Mouse (Mus musculus) intestine, embryonic 14.5 days (tissue): Measurements from ENCODE around the gene Jtb. TPM values are rescaled to one million over a fixed set of nuclear protein-coding genes. Genes with fewer than 3 reads are reported as not detected.

ENCODE experiments used
- ATAC-seq: fragments of 200-750 bp; cut with Nextera tagmentation; replicated peaks from 2 replicates; pipeline ENCODE4 v1.8.0; 2017; ENCODE audit warnings: low read depth, moderate number of reproducible peaks, moderate TSS enrichment, moderate library complexity; ENCODE audit not compliant: low FRiP score, low TSS enrichment
- DNase-seq: peaks from one replicate; pipeline ENCODE4 v3.0.0-alpha.2; 2018; ENCODE audit warnings: low spot score
- H3K27ac ChIP-seq: fragments of 300-500 bp; sonication (generic); 2 replicates; pipeline ENCODE4 v1.5.1; 2014; ENCODE audit warnings: low read depth, mild to moderate bottlenecking, control low read depth
- H3K27me3 ChIP-seq: fragments of 300-500 bp; sonication (generic); replicated peaks from 2 replicates; pipeline ENCODE4 v1.6.1; 2014; ENCODE audit warnings: low read length, control low read depth; ENCODE audit not compliant: control insufficient read depth, insufficient read depth
- H3K36me3 ChIP-seq: fragments of 300-500 bp; sonication (generic); 2 replicates; pipeline ENCODE4 v1.6.1; 2014; ENCODE audit warnings: low read length, control low read depth; ENCODE audit not compliant: control insufficient read depth, insufficient read depth
- H3K4me1 ChIP-seq: fragments of 300-500 bp; sonication (generic); replicated peaks from 2 replicates; pipeline ENCODE4 v1.6.1; 2014; ENCODE audit warnings: low read length, control low read depth, mixed read lengths; ENCODE audit not compliant: control insufficient read depth, insufficient read depth
- H3K4me2 ChIP-seq: fragments of 300-500 bp; sonication (generic); 2 replicates; pipeline ENCODE4 v1.6.1; 2014; ENCODE audit warnings: low read length
- H3K4me3 ChIP-seq: fragments of 300-500 bp; sonication (generic); 2 replicates; pipeline ENCODE4 v1.5.1; 2014; ENCODE audit warnings: low read depth, low read length, control low read depth, mixed read lengths
- H3K9ac ChIP-seq: fragments of 300-500 bp; sonication (generic); 2 replicates; pipeline ENCODE4 v1.6.1; 2014; ENCODE audit warnings: mild to moderate bottlenecking, low read length
- H3K9me3 ChIP-seq: fragments of 300-500 bp; sonication (generic); 2 replicates; pipeline ENCODE4 v1.6.1; 2016; ENCODE audit warnings: low read length, control low read depth; ENCODE audit not compliant: control insufficient read depth
- WGBS: fragments of 180-500 bp; shearing (Covaris S2); extraction: QIAGEN DNeasy Blood & Tissue Kit; methylation state at CpG from one replicate; pipeline ENCODE4 v1.1.7; 2014; 5-methylcytosine and 5-hydroxymethylcytosine counted together
- polyA plus RNA-seq: library from polyadenylated mRNA; unstranded; fragments of >200 nt; fragmentation: Nextera tagmentation; extraction: Ambion mirVana; gene quantifications from 2 replicates; pipeline ENCODE4 v1.2.1, GENCODE M21; 2014

Jtb gene
- polyA plus RNA-seq: 112 and 114 TPM in 2 replicates

DNA sequence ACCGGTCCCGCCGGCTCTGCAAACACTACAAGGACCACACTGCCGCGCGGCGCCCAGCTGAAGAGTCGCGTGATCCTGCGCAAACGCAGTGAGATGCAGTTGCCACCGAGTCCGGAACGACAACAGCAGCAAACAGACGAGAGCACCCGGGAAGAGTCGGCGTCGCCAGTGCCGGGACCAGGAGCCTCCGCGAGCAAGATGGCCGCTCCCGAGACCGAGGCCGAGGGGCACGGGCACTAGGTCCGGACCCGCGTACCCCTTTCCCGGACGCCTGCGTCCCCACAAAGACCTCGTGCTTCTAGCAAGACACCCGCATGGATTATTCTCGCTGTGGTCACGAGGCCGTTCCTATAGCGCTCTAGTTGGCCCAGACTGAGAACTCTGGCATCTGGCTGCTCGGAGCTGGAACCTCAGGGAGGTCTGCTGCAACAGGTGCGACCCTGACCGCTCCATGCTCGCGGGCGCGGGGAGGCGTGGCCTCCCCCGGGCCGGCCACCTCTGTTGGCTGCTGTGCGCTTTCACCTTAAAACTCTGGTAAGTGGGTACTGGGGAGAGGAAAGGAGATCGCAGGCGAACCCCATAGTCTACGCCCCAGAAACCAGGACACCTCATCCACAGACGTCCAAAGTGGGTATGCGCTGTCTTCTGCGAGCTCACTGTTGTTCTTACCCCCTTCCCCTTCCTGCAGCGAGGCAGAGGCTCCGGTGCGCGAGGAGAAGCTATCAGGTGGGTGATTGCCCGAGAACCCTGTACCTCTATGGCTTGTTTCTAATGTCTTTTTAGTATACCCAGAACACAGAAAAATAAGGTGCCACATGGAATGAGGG, at the start of gene Jtb:
TSS of gene Jtb (plus strand) at position 91 of the 827 bp plus-strand sequence.
- no peaks in the 10 kb centered on the region for H3K27me3 ChIP-seq
- H3K9ac ChIP-seq: peak within 1 kb of the TSS; percentile 80
- 0% methylated on average over 61 of the region's 61 CpGs for WGBS
- 0 out of 2 replicates have a peak, but pooled peaks cover 3% of the 10 kb centered on the region for H3K4me1 ChIP-seq
- H3K9me3 ChIP-seq: no peaks in the 10 kb centered on the region; the same call in 1 of the 2 replicates
- peak within 1 kb of the TSS; percentile 83 for H3K4me3 ChIP-seq
- DNase-seq (peak; percentile 94), ATAC-seq (peak; percentile 97)
- peaks cover 21% of the 10 kb centered on the region for H3K36me3 ChIP-seq
- peak within 1 kb of the TSS; percentile 64 for H3K4me2 ChIP-seq
- peak within 1 kb of the TSS; percentile 95 for H3K27ac ChIP-seq

DNA sequence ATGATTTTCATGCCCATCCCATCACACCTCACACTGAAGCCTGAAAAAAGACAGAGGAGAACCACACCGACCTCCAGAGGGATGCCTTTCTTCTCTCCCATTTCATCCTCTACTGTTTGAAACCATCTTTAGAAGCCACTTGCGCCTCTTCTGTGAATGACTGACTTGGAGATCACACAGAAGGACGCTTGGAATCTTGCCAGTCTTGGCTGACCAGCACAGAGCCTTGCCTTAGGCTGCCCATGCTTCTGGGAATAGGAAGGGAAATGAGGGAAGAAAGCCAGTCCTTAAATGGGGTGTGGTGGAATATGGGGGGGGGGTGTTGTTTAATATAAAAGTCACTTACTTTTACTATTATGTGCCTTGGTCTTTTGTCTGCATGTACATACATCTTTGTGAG, 47.8 kb upstream of the Jtb start:
- no peaks in the 10 kb centered on the region for H3K9me3 ChIP-seq
- 76% methylated on average over 3 of the region's 3 CpGs for WGBS

DNA sequence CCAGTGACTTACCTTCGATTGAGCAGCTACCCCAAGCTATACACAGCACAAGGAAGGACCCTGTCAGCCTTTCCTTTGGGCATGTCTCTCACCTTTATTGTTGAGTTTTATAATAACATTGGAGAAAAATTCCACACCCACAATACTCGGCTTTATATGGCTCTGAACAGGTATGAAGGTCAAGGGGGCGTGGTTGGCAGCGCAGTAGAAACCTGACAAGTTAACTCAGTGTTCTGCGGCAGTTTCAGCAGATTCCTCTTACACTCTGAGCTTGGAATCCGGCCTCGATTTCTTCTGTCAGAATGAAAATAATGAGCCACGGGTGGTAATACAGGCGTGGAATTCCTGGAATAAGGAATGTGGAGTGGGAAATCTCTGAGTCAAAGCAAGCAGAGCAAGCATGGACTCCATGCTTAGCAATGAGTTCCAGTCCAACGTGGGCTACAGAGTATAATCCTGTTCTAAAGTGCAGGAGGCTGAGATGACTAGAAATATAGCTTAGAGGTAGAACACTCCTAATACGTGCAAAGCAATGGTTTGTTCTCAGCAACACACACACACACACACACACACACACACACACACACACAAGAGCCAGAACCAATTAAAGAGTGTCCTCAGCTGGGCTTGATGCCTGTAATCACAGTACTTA, 40.4 kb upstream of the Jtb start:
- H3K4me1 ChIP-seq: no peaks in the 10 kb centered on the region
- 67% methylated on average over 11 of the region's 11 CpGs for WGBS
- ATAC-seq (no peak), DNase-seq (peak; percentile 60)
- no peaks in the 10 kb centered on the region for H3K9me3 ChIP-seq
- no peak overlapping the region for H3K27ac ChIP-seq
- no peaks in the 10 kb centered on the region for H3K36me3 ChIP-seq
- no peak overlapping the region for H3K9ac ChIP-seq
- H3K4me2 ChIP-seq: no peak overlapping the region
- H3K27me3 ChIP-seq: no peaks in the 10 kb centered on the region
- H3K4me3 ChIP-seq: no peak overlapping the region

More for the DNA sequence above, 47.8 kb upstream of the Jtb start:
- no peaks in the 10 kb centered on the region for H3K4me1 ChIP-seq
- H3K4me3 ChIP-seq: no peak overlapping the region
- H3K27ac ChIP-seq: no peak overlapping the region
- no peak for ATAC-seq
- DNase-seq: no peak
- H3K4me2 ChIP-seq: no peak overlapping the region
- H3K9ac ChIP-seq: no peak overlapping the region
- no peaks in the 10 kb centered on the region for H3K36me3 ChIP-seq
- H3K27me3 ChIP-seq: no peaks in the 10 kb centered on the region

DNA sequence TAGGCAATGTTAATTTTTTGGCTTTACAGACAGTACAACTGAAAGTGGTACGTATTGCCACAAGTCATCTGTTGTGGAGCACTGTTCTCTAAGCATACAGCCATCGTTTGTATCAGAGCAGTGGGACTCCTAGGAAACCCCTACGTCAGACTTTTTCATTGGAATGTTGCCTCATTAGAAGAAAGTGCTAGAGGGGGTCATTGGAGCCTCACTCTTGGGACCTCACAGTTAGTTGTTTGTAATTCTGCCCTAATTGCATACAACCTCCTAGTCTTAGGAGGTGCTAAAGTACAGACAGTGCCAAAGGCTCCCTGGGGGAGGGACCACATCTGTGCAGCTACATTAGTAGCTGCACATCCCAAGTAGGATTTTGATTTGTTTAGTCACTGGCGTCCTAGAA, 36.6 kb upstream of the Jtb start:
- WGBS: 54% methylated on average over 4 of the region's 4 CpGs
- ATAC-seq (no peak), DNase-seq (no peak)
- Histone ChIP-seq H3K4me3 (no peak overlapping the region), H3K4me2 (no peak overlapping the region), H3K4me1 (no peaks in the 10 kb centered on the region), H3K36me3 (no peaks in the 10 kb centered on the region), H3K9ac (no peak overlapping the region), H3K9me3 (no peaks in the 10 kb centered on the region), H3K27ac (no peak overlapping the region), H3K27me3 (no peaks in the 10 kb centered on the region)

DNA sequence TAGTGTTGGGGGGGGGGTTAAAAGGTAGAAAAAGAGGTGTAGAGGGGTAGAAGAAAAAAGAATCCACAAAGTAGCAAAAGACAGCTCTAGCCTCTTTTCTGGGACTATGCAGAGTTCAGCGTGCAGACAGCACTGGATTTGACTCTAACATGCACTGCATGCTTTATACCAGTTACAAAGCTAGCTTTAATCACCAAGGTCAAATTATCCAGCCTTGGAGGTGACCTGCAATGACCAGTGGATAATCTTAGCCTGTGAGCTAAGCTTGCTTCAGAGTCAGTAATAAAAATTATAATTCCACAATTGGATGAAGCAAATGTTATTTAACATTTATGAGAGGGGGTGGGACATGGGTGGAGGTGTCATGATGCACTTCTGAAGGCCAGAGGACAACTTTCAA, 35.8 kb upstream of the Jtb start:
- Histone ChIP-seq H3K27ac (no peak overlapping the region), H3K4me1 (no peaks in the 10 kb centered on the region), H3K9me3 (no peaks in the 10 kb centered on the region), H3K4me2 (no peak overlapping the region), H3K4me3 (no peak overlapping the region), H3K36me3 (no peaks in the 10 kb centered on the region), H3K9ac (no peak overlapping the region), H3K27me3 (no peaks in the 10 kb centered on the region)
- ATAC-seq: no peak
- DNase-seq: no peak
- WGBS: 69% methylated on average over 1 of the region's 1 CpGs

DNA sequence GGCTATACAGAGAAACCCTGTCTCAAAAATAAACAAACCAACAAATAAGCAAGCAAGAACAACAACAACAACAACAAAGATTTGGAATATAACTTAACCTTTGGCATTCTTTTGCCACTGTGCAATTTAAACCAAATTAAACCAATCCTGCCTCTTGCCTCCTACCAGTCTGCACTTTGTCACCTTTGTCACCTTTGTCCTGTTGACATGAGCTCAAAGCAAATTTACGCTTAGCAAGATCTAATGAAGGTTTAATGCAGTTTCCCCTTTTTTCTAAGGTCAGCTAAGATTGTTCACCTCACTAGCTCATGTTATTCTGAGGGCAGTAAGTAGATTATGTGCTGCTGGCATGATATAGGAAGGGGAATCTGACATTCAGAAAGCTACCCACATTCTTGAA, 33.8 kb upstream of the Jtb start:
- Histone ChIP-seq H3K4me3 (no peak overlapping the region), H3K9ac (no peak overlapping the region), H3K4me1 (no peaks in the 10 kb centered on the region), H3K36me3 (no peaks in the 10 kb centered on the region), H3K27ac (no peak overlapping the region), H3K27me3 (no peaks in the 10 kb centered on the region), H3K9me3 (no peaks in the 10 kb centered on the region), H3K4me2 (no peak overlapping the region)
- WGBS: 65% methylated on average over 1 of the region's 1 CpGs
- no peak for ATAC-seq
- DNase-seq: no peak

DNA sequence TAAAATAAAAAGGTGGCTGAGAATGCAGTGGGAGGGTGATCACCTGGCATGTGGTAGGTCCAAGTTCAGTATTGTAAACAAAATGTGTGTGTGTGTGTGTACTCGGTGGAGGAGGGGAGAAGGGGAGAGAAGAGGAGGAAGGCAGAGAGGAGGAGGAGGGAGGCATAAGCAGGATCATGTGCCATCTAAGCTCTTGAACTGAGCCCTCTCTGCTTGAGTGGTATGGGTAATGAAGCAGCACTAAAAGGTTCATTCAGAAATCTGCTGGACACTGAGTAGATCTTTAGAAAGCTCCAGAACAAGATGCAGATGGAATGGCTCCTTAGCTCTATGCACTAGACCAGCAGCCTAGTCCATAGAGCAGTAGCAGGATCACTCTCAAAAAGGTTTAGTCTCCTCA, 28.5 kb upstream of the Jtb start:
- ATAC-seq: no peak
- 52% methylated on average over 1 of the region's 1 CpGs for WGBS

DNA sequence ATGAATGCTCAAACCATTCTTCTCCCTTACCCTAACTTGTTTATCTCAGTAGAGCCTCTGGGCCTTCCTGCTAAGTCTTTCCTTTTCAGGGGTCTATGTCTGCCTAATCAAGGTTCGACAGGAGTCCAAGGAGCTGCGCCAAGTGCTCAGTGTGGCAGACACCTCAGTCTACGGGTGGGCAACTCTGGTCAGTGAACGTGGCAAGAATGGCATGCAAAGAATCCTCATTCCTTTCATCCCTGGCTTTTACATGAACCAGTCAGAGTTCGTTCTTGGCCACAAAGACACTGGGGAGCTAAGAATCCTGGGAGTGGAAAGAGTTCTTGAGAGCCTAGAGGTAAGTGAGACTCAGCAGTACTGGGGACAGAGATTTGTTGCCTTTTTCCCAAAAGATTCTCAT, 27.8 kb upstream of the Jtb start:
- WGBS: 65% methylated on average over 5 of the region's 5 CpGs
- no peak for DNase-seq

More for the DNA sequence above, 28.5 kb upstream of the Jtb start:
- Histone ChIP-seq H3K4me1 (no peaks in the 10 kb centered on the region), H3K36me3 (peaks cover 7% of the 10 kb centered on the region), H3K27me3 (no peaks in the 10 kb centered on the region), H3K27ac (no peak overlapping the region), H3K4me3 (no peak overlapping the region), H3K9ac (no peak overlapping the region), H3K9me3 (no peaks in the 10 kb centered on the region), H3K4me2 (no peak overlapping the region)
- DNase-seq: no peak

More for the DNA sequence above, 27.8 kb upstream of the Jtb start:
- no peaks in the 10 kb centered on the region for H3K4me1 ChIP-seq
- H3K9ac ChIP-seq: no peak overlapping the region
- no peak for ATAC-seq
- no peaks in the 10 kb centered on the region for H3K9me3 ChIP-seq
- no peaks in the 10 kb centered on the region for H3K27me3 ChIP-seq
- peaks cover 14% of the 10 kb centered on the region for H3K36me3 ChIP-seq
- no peak overlapping the region for H3K27ac ChIP-seq
- no peak overlapping the region for H3K4me3 ChIP-seq
- no peak overlapping the region for H3K4me2 ChIP-seq
